Mouse (Mus musculus) cerebellum, postnatal 4 days (tissue): ENCODE data around the gene Slc6a6.

Experiments used
- DNase-seq, 2 experiments: peaks; one replicate each; pipeline ENCODE4 v3.0.0; 2022; ENCODE audit warnings: low spot score in 2 of 2, mixed read lengths in 1 of 2

The Slc6a6 gene

DNA sequence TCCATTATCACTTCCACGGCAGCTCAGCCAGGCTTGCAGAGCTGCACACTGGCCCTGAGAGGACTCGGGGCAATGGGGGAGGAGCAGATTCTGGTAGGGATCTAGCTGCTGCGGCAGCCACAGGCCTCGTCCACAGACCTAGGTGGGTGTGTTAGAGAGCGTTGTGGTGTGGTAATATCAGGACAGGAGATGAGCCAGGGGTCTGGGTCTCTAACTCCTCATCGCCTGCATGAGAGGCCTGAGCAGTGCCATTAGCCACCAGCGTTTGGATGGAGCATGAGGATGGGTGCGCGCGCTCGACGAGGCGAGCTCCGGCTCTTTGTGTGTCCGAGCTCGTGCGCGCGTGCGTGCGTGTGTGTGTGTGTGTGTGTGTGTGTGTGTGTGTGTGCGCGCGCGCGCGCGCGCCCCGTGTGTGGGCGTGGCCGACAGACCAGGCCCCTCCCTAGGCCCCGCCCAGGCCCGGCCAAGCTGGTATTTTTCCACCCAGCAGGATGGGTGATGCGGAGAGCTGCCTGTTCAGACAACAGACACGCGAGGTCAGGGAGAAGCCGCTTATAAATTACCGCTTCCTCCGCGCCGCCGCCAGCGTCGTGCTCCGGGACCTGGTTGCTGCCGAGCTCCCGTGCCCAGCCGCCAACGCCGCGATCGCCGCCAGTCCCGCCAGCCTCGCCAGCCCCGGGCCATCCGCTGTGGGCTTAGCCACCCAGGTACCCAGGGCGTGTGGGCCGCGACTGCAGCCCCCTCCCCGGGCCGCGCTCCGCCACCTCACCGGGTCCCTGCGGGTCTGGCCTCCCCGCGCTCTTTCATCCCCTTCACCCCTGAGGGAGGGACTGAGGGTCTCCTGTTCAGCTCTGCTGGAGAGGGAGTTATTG lies at the start of gene Slc6a6:
Gene Slc6a6 (plus strand): TSS at position 452 of the 872 bp plus-strand sequence.
- peak; percentile 78 to 91 for DNase-seq

DNA sequence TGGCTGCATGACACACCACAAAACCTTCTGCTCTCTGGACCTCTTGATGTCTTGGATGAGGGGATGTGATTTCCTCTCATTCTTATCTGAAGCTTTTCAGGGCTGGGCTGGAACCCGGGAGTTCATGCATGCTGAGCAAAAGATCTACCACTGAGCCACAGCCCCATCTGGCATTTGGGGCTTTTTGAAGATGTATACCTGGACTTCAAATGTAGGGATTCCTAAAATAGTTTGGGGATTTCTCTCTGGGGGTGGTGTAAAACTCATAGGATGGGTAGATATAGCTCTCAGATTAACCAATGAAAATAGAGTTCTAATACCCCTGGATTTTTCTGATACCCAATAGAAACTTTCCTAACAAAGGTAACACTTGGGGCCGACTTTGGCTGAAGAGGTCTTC lies 49.4 kb upstream of the Slc6a6 start:
- no peak for DNase-seq

DNA sequence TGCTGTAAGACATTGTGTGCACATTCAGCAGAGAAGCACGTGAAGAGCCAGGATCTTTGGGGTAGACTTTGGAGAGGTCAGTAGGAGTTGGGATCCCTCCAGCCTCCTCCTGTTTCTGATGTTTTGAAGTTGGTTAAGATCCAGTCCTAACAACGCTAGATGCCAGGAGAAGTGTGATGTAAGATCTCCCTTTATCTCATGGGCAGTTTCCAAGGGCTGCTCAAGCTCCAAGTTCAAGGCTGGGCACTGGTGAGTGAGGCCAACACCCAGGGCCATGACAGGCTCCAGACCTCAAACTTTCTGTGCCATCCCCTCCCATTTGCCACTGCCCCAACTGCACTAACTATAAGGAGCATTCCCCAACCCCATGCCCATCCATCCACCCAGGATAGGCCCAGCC lies 49.0 kb upstream of the Slc6a6 start:
- no peak for DNase-seq

DNA sequence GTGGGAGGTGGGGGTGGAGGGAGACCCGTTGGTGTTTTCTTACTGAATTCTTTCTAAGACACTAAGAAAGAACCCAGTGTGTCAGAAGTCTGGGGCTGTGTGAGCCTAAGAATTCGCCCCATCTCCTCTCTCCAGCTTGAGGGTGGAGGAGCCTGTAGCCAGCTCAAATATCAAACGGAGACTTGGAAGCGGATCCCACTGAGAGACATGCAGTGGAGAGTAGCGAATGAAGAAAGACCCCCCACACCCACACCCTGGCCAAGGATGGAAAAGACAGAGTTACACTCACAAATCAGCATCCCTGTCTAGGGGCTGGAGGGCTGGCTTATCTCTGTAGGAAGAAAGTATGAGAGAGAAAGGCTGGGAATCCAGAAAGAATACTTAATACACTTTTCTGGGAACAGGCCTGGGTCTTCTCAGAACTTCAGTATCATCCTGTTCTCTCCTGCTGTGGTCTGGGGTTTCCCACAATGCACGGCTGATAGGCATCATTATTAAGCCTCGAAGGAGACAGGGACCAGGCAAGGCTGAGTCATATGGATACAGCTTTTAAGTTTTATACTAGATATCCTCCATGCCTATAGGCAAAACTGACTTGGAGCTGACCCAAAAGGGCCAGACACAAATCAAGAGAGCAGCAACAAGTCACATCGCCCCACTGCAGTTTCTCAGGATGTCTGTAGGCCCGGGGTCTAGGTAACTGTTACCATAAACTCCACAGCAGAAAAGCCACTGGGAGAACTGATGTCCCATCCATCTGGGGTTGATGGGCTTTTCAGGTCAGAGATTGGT lies 45.5 kb upstream of the Slc6a6 start:
- no peak for DNase-seq

DNA sequence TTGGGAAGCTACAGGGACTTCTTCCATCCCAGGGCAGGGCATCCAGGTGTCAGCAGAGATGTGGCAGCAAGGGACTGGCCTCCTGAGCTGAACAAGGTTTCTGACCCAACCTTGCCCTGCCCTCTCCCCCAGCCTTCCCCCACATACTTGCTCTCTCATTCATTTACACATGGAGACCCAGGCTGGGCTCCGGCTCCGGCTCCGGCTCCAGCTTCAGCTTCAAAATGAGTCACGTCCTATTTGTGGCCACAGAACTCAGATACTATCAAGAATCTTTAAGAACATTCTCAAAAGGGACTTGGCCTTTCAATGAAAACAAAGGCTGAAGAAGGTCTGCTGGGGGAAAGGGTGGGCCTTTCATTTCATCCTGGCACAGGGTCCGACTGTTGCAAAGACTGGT lies 40.8 kb upstream of the Slc6a6 start:
- DNase-seq, result no peak

DNA sequence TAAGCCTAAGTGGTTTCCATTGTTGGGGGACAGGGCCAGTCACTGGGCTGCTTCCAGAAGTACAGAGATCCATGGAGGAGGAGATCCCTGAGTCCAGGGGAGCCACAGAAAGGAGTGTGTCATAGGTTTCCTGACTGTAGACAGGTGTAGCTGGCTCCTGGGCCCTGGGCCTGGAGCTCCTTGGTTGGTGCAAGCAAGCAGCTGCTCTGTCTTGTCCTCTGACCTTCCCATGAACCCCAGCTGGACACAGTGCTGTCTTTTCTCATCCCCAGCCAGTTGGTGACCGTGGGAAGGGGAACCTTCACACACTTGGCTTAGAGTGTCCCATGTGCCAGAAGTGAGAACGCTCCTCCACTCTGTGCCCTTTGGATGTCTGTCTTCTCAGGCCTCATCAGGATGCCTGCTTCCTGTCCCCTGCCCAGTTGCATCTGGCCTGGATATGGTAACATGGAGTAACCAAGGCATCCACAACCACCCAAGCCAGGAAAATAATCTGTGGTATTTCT lies 40.4 kb upstream of the Slc6a6 start:
- DNase-seq, result no peak

DNA sequence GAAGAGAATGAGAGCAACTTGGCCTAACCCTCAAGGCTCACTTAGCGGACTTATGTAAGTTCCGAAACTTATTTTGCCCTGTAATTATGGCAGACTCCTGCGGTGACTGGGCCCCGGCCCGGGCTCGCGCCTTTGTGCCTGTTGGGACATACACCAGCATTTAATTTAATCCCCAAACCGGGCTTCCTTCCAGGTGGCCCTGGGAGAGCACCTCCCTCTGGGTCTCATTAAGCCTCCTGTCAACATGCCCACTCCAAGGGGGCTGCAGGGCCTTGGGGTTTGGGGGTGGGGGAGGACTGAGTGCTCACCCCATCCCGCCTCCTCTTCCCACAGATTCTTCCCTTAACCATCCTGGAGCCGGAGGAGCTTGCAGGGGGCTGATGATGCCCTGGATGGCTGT lies 37.8 kb upstream of the Slc6a6 start:
- DNase-seq, result peak in 1 of 2 experiments; percentile 7

DNA sequence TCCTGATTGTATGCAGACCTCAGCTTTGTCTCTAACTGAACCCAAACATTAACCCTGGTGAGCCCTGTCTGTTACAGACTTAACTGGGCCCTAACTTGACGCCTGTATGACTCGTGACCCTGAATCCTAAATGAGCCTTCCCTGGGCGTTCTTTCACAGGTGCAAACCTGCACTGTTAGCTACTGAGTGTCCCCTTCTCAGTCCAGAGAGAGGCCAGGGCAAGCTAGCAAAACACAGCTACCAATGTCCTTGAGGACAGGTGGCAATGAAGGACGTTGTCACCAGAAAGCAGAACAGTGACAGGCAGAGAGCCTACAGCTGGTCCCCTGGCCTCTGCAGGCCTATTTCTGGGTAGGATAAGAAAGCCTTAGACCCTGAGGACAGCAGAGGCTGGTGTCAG lies 37.0 kb upstream of the Slc6a6 start:
- DNase-seq, result no peak

DNA sequence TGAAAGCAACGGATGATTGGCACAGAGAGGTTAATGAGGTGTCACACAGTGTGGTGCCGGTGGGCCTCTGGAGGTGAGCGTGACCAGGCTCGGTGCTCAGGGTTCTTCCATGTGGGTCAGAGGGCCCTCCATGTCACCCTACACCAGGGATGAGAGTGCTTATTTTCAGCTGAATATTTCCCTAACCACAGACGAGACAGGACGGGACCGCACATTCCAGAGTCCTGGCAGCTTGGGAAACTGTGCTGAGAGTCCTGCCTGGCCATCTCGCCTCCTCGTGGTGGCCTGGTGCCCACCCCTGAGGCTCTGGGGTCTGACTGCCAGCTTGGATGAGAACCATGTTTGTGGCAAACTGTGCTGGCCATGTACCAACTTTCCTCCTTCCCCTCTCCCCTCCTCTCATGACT lies 36.5 kb upstream of the Slc6a6 start:
- DNase-seq, result peak; percentile 30 to 79

DNA sequence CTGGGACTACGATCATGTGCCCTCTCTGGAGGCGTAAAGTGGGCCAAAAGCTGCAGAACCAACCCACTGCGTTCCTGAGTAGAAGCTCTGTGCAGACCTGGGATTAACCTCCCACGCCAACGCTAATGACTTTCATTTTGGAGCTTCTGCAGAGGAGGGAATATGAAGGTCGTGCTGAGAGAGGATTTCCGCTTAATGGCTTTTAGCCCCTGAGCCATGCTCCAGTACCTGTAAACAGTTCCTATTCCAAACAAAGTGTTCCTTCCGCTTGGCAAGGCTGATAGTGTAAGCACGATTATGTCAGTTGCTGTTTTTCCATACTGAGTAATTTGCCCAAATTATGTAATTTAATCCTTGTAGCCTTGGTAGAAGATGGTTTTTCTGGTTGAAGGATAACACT lies 33.6 kb upstream of the Slc6a6 start:
- DNase-seq, result no peak

DNA sequence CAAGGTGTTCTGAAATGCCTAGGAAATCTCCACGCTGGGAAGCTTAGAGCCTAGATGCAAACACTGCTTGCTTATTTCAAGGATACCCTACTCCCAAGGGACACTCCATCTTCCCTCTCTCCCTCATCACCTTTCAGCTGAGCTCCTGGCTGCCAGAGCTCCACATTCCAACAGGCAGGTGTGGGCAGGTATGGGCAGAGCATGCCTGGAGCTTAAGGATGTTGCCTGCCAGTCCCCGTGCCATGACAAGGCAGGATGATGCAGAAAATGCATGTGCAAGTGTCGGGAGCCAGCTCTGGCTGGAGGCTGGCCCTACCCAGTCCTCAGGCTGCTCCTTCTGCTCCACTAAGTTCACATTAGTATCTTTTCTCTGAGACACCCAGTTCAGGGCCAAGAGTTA lies 31.6 kb upstream of the Slc6a6 start:
- no peak for DNase-seq

DNA sequence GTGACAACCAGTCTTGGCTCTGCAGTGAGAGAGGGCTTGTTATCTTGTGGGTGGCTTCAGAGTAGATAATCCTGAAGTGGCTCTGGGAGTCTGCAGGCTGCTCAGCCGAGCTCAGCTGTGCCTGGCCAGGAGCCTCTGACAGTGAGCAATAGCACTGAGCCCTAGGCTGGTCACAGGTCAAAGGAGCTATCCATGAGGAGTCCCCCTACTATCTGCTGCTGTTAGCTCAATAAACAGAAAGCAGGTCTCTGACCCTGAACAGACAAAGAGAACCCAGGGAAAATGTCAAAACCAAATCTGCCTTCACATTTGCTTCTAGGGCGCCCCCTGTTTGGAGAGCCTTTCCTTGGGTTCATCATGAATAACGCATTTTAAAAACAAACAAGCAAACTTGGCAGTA lies 28.6 kb upstream of the Slc6a6 start:
- DNase-seq, result no peak

DNA sequence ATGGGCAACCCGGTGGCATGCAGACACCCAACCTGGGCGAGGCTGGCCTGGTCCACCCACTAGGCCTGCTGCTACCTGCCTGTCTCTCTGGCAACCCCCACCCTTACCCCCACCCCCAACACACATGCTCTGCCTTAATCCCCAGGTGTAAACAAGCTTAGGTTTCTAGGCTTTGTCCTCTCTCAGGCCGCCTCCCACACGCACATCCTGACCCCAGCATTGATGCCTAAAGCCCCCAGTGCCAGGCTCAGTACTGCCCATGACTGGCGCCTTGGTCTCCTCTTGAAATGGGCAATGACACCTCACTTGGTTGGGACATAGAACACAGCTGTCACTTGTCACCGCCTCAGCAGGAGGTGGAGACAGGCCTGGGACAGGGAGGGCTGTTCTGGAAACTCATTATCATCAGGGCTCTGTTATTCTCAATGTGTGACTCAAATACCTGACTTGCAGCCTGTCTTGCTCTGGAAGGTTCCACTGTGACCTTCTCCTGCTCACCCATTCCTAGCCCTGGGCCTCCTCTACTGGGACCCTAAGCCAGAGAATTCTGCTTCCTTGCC lies 27.9 kb upstream of the Slc6a6 start:
- no peak for DNase-seq

DNA sequence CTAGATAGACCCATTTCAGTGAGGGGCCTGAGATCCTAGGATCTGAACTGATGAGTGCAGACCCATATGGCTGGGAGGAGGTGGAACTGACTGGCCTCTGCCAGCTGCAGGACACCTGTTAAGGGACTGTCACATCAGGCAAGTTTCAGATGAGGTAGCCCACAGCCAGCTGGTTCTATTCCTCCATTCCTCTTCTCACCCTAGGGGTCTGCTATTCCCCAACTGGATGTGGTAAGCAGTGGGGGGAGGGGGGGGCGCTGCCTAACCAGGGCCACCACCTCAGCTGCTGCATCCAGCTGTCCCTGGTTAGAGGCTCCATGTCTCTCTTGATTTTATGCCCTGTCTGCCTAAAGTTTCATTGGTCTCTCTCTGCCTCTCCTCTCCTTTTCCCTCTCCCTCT lies 25.6 kb upstream of the Slc6a6 start:
- no peak for DNase-seq

DNA sequence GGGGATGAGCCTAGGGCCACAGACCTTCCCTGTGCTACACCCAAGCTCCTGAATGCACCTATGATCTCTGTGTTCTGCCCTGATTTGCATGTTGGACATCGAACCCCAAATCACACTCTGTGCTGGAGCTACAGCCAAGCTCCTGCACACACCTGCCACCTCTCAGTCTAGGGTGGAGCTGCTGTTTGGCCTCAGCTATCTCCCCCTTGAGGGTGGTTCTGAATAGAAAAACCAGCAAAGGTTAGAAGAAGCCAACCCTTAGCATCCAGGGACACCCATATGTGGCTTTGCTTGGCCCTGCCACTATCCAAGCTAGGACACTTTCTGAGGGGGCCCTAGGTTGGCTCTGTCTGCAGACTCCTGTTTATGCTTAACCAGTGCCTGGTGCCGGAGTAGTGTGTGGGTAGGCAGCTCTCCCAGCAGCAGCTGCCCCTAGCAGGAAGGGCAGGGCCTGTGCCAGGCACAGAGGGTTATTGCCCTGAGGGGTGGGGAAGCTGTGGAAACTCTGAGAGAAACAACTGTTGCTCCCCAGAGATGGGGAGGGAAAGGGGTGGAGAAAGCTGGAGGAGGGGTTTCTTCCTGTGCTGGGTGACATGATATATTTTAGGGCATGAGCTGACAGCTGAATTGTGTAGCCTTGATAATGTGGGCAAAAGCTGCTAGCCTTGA lies 23.9 kb upstream of the Slc6a6 start:
- no peak for DNase-seq

DNA sequence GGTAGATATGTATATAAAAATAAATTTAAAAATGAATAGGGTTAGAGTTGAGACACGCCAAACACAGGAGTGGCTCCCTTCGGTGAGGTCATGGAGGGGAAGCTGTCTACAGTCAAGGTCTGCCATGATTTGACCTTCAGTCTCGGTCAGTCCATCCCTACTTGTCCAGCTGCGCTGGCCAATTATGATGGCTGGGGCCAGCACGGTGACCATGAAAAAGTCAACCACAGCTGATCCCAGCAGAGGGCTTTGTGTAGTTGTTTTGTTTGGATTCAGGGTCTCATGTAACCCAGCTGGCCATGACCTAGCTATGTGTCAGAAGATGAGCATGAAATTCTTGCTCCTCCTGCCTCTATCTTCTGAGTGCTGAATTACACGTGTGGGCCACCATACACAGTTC lies 21.6 kb upstream of the Slc6a6 start:
- no peak for DNase-seq

DNA sequence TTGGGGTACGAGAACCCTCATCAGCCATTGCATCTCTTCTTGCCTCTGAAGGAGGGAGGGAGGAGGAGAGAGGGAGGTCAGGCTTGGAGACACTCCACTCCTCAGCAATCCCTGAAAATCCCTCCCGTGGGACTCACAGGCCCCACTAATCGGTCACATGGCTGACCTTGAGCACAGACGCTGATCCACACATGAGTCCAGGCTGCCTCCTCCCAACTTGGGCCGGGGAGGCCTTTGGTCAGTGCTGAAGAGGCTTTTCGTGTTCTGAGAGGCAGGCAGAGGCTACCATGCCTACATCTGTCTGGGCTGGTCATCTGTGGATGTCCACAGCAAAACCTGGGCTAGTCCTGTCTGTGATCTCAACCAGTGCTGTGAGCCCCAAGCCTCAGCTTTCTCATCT lies 20.2 kb upstream of the Slc6a6 start:
- DNase-seq, result no peak

DNA sequence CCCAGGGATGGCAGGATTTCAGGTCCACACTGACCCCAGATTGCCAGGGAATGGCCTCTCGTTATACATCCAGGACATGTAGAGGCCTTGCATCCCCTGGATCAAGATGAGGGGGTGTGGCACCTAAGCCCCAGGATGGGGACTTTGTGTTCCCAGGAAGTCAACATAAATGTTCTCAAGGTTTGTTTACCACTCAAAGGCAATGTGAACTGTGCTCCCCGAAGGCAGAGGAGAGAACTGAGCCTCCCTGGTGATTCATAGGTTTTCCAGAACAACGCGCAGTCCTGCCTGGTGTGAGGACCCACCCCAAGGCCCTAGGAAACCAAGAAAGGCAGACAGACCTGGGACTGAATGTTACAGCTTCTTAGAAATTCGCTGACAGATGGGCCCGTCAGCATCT lies 18.6 kb upstream of the Slc6a6 start:
- no peak for DNase-seq

DNA sequence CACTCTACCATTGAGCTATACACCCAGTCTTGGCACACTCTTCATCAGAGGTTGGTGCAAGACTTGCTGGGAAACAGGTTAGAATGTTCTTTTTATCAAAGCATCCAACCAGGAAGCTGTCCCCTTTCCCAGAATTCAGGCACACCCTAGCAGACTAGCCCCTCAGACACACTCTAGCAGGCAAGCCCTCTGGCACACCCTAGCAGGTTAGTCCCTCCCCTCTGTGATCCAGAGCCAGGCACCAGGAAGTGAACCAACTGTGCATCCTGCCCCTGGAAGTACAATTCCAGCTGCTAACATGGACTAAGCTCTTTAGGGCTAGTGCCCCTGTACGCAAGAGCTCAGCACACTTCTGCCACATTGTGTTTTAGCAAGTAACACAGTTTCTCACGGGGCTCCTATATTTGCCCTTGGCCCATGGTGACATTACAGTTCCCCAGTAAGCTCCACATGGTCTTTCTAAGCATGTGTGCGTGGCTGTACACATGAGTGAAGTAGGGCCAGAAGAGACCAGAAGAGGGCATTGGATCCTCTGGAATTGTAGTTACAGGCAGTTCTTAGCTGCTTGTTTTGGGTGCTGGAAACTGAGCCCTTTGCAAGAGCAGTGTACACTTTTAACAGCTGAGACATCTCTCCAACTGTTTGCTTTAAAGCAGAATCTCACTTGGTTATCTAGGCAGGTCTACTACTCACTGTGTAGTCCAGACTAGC lies 17.7 kb upstream of the Slc6a6 start:
- DNase-seq, result no peak

DNA sequence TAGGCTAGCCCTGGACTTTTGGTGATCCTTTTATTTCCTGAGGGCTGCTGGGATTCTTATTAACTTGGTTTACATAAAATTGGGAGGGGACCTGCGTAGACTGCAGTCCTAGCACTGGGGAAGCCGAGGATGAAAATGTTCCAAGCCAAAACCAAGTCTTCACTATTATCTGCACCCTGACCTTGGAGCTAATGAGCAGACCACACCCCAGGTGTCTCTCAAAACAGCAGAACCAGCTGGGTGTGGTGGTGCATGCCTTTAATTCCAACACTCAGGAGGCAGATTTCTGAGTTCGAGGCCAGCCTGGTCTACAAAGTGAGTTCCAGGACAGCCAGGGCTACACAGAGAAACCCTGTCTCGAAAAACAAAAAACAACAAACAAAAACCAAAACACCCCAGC lies 16.7 kb upstream of the Slc6a6 start:
- DNase-seq, result no peak

DNA sequence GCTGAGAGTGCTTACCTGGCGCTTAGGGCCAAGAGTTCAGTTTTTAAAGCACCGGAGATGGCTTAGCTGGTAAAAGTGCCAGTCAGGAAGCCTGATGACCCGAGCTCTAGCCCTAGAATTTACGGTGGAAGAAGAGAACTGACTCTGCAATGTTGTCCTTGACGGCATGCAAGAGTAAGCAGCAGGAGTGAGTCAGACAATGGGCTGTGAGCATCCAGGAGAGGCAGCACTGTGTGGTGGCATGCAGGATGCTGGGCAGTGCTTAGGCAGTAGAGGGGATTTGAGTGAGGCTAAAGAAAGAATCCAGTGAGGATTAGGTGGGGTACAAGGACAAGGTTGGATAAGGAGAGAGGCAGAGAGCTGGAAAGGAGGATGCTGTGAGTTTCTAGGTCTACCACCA lies 15.6 kb upstream of the Slc6a6 start:
- DNase-seq, result no peak
